Mouse (Mus musculus) heart, postnatal 0 days (tissue): ENCODE measurements around the gene Ddx10. TPM values are rescaled to one million over a fixed set of nuclear protein-coding genes. Genes with fewer than 3 reads are reported as not detected.
"Not testable (repeated sequence)": the region's sequence is repeated elsewhere in the genome, so short reads cannot be mapped to it uniquely, and the experiment has no call there.

ENCODE experiments used
- ATAC-seq: fragments of 200-750 bp; cut with Nextera tagmentation; 2 replicates; pipeline ENCODE4 v1.8.0; 2017; ENCODE audit warnings: low read depth, moderate number of reproducible peaks, moderate library complexity; ENCODE audit not compliant: insufficient read depth
- DNase-seq: peaks from one replicate; pipeline ENCODE4 v3.0.0-alpha.2; 2016; ENCODE audit warnings: low spot score
- H3K27ac ChIP-seq: fragments of 300-500 bp; sonication (generic); 2 replicates; pipeline ENCODE4 v1.5.1; 2014; ENCODE audit warnings: low read depth, mild to moderate bottlenecking
- H3K27me3 ChIP-seq: fragments of 300-500 bp; sonication (generic); 2 replicates; pipeline ENCODE4 v1.6.1; 2014; ENCODE audit warnings: low read length, mixed read lengths; ENCODE audit not compliant: control insufficient read depth, insufficient read depth
- H3K36me3 ChIP-seq: fragments of 300-500 bp; sonication (generic); replicated peaks from 2 replicates; pipeline ENCODE4 v1.6.1; 2014; ENCODE audit warnings: low read length, mixed read lengths; ENCODE audit not compliant: control insufficient read depth, insufficient read depth
- H3K4me1 ChIP-seq: fragments of 300-500 bp; sonication (generic); 2 replicates; pipeline ENCODE4 v1.6.1; 2014; ENCODE audit warnings: antibody characterized with exemption; ENCODE audit not compliant: control insufficient read depth, insufficient read depth
- H3K4me2 ChIP-seq: fragments of 300-500 bp; sonication (generic); 2 replicates; pipeline ENCODE4 v1.6.1; 2014; ENCODE audit warnings: low read depth, mild to moderate bottlenecking, low read length, moderate library complexity
- H3K4me3 ChIP-seq: fragments of 300-500 bp; sonication (generic); 2 replicates; pipeline ENCODE4 v1.5.1; 2014; ENCODE audit warnings: low read depth, low read length
- H3K9ac ChIP-seq: fragments of 300-500 bp; sonication (generic); replicated peaks from 2 replicates; pipeline ENCODE4 v1.6.1; 2014; ENCODE audit warnings: low read depth, low read length, mixed read lengths
- H3K9me3 ChIP-seq: fragments of 300-500 bp; sonication (generic); replicated peaks from 2 replicates; pipeline ENCODE4 v1.6.1; 2016; ENCODE audit warnings: low read length; ENCODE audit not compliant: control insufficient read depth
- CTCF ChIP-seq: IDR thresholded peaks from 2 replicates; pipeline ENCODE4 v1.5.1; 2016; ENCODE audit warnings: antibody characterized with exemption, control low read depth, low read depth
- EP300 ChIP-seq: IDR thresholded peaks from 2 replicates; pipeline ENCODE4 v1.6.1; 2016; ENCODE audit warnings: antibody characterized with exemption, low read depth
- WGBS: fragments of 180-500 bp; shearing (Covaris S2); extraction: QIAGEN DNeasy Blood & Tissue Kit; methylation state at CpG from one replicate; pipeline ENCODE4 v1.1.7; 2014; 5-methylcytosine and 5-hydroxymethylcytosine counted together
- polyA plus RNA-seq: library from polyadenylated mRNA; unstranded; fragments of >200 nt; fragmentation: Nextera tagmentation; extraction: Ambion mirVana; gene quantifications from 2 replicates; pipeline ENCODE4 v1.2.1, GENCODE M21; 2015
- total RNA-seq: library from RNA; depleted of rRNA; stranded (reverse); fragments of >200 nt; gene quantifications from 2 replicates; pipeline ENCODE4 v1.2.3, GENCODE M21; 2014; ENCODE audit warnings: low replicate concordance

The Ddx10 gene
- total and polyA plus RNA-seq, 2 experiments from 2014 or later, result 4.8 to 10.8 TPM

GRCm38 (mm10) chr9:53144266-53144665 lies 103.6 kb downstream of the Ddx10 start:
- no peaks in the 10 kb centered on the region for H3K27me3 ChIP-seq
- ATAC-seq (no peak), DNase-seq (peak; percentile 51)
- 23% methylated on average over 4 of the region's 4 CpGs for WGBS
- H3K9ac ChIP-seq, result no peak overlapping the region
- no peak overlapping the region for H3K4me3 ChIP-seq
- no peak for TF ChIP-seq EP300
- peak; percentile 88 for TF ChIP-seq CTCF
- no peak overlapping the region for H3K4me2 ChIP-seq
- H3K4me1 ChIP-seq, result no peaks in the 10 kb centered on the region
- no peaks in the 10 kb centered on the region for H3K9me3 ChIP-seq
- H3K36me3 ChIP-seq, result 0 out of 2 replicates have a peak, but pooled peaks cover 3% of the 10 kb centered on the region
- H3K27ac ChIP-seq, result no peak overlapping the region

GRCm38 (mm10) chr9:53143508-53143907 lies 104.3 kb downstream of the Ddx10 start:
- DNase-seq, result no peak
- no peak overlapping the region for H3K9ac ChIP-seq
- 0 out of 2 replicates have a peak, but pooled peaks cover 1% of the 10 kb centered on the region for H3K36me3 ChIP-seq
- H3K4me2 ChIP-seq, result no peak overlapping the region
- ATAC-seq, result no peak
- H3K9me3 ChIP-seq, result no peaks in the 10 kb centered on the region
- TF ChIP-seq CTCF (no peak), EP300 (no peak)
- H3K4me3 ChIP-seq, result no peak overlapping the region
- WGBS, result 91% methylated on average over 2 of the region's 2 CpGs
- no peak overlapping the region for H3K27ac ChIP-seq
- no peaks in the 10 kb centered on the region for H3K4me1 ChIP-seq
- no peaks in the 10 kb centered on the region for H3K27me3 ChIP-seq

GRCm38 (mm10) chr9:53142424-53142823 lies 105.4 kb downstream of the Ddx10 start:
- H3K9me3 ChIP-seq, H3K36me3 ChIP-seq, H3K4me2 ChIP-seq, H3K9ac ChIP-seq, H3K27me3 ChIP-seq, H3K4me1 ChIP-seq, DNase-seq, ATAC-seq, H3K27ac ChIP-seq, H3K4me3 ChIP-seq: not testable (repeated sequence)
- WGBS, result 86% methylated on average over 1 of the region's 1 CpGs

- ATAC-seq, result no peak
- 85% methylated on average over 8 of the region's 8 CpGs for WGBS
Measured at GRCm38 (mm10) chr9:53140610-53141165, 107.2 kb downstream of the Ddx10 start.

GRCm38 (mm10) chr9:53132826-53133225 lies 115.0 kb downstream of the Ddx10 start:
- whole genome bisulfite sequencing, result 87% methylated on average over 1 of the region's 1 CpGs

More at GRCm38 (mm10) chr9:53140610-53141165, 107.2 kb downstream of the Ddx10 start:
- Histone ChIP-seq H3K36me3 (no peaks in the 10 kb centered on the region), H3K9me3 (no peaks in the 10 kb centered on the region), H3K4me1 (no peaks in the 10 kb centered on the region), H3K27me3 (no peaks in the 10 kb centered on the region), H3K9ac (no peak overlapping the region), H3K27ac (no peak overlapping the region), H3K4me2 (no peak overlapping the region), H3K4me3 (no peak overlapping the region)
- TF ChIP-seq EP300, result no peak
- TF ChIP-seq CTCF, result no peak
- DNase-seq, result no peak

GRCm38 (mm10) chr9:53130460-53130859 lies 117.4 kb downstream of the Ddx10 start:
- Histone ChIP-seq H3K4me1 (no peaks in the 10 kb centered on the region), H3K4me2 (no peak overlapping the region), H3K4me3 (no peak overlapping the region), H3K27me3 (no peaks in the 10 kb centered on the region), H3K9ac (no peak overlapping the region), H3K36me3 (0 out of 2 replicates have a peak, but pooled peaks cover 3% of the 10 kb centered on the region), H3K27ac (no peak overlapping the region), H3K9me3 (no peaks in the 10 kb centered on the region)
- TF ChIP-seq EP300 (no peak), CTCF (no peak)
- no peak for ATAC-seq
- no peak for DNase-seq
- WGBS, result 61% methylated on average over 2 of the region's 2 CpGs

More at GRCm38 (mm10) chr9:53132826-53133225, 115.0 kb downstream of the Ddx10 start:
- Histone ChIP-seq H3K27ac (no peak overlapping the region), H3K9me3 (no peaks in the 10 kb centered on the region), H3K4me3 (no peak overlapping the region), H3K36me3 (no peaks in the 10 kb centered on the region), H3K9ac (no peak overlapping the region), H3K4me1 (no peaks in the 10 kb centered on the region), H3K4me2 (no peak overlapping the region), H3K27me3 (no peaks in the 10 kb centered on the region)
- ATAC-seq, result no peak
- no peak for TF ChIP-seq EP300
- TF ChIP-seq CTCF, result no peak
- DNase-seq, result no peak
